Mouse (Mus musculus) midbrain, embryonic 10.5 days (tissue): ENCODE measurements around the gene Edrf1. TPM values are rescaled to one million over a fixed set of nuclear protein-coding genes. Genes with fewer than 3 reads are reported as not detected.

ENCODE experiments used
- DNase-seq: peaks from one replicate; pipeline ENCODE4 v3.0.0-alpha.2; 2017; ENCODE audit warnings: low spot score
- H3K27ac ChIP-seq: fragments of 300-500 bp; sonication (generic); replicated peaks from 2 replicates; pipeline ENCODE4 v1.5.1; 2016; ENCODE audit warnings: mild to moderate bottlenecking
- H3K27me3 ChIP-seq: fragments of 300-500 bp; sonication (generic); 2 replicates; pipeline ENCODE4 v1.6.1; 2016; ENCODE audit warnings: low read depth, mild to moderate bottlenecking; ENCODE audit not compliant: poor library complexity, severe bottlenecking
- H3K36me3 ChIP-seq: fragments of 300-500 bp; sonication (generic); 2 replicates; pipeline ENCODE4 v1.6.1; 2016; ENCODE audit warnings: mild to moderate bottlenecking, moderate library complexity
- H3K4me1 ChIP-seq: fragments of 300-500 bp; sonication (generic); 2 replicates; pipeline ENCODE4 v1.6.1; 2016
- H3K4me3 ChIP-seq: fragments of 300-500 bp; sonication (generic); 2 replicates; pipeline ENCODE4 v1.5.1; 2016; ENCODE audit warnings: mild to moderate bottlenecking, moderate library complexity
- H3K9me3 ChIP-seq: fragments of 300-500 bp; sonication (generic); replicated peaks from 2 replicates; pipeline ENCODE4 v1.6.1; 2016; ENCODE audit warnings: mild to moderate bottlenecking
- WGBS: fragments of 180-500 bp; shearing (Covaris S2); methylation state at CpG from one replicate; pipeline ENCODE4 v1.1.7; 2016; 5-methylcytosine and 5-hydroxymethylcytosine counted together
- polyA plus RNA-seq: library from polyadenylated mRNA; unstranded; fragments of >200 nt; fragmentation: Nextera tagmentation; extraction: Ambion mirVana; gene quantifications from 2 replicates; pipeline ENCODE4 v1.2.1, GENCODE M21; 2016

Edrf1 gene
- 26.0 and 29.1 TPM in 2 replicates for polyA plus RNA-seq

GRCm38 (mm10) chr7:133637361-133638305 is at the start of gene Edrf1:
Gene Edrf1, plus strand, starts transcription at chr7:133637543.
- no peaks in the 10 kb centered on the region for H3K9me3 ChIP-seq
- H3K4me1 ChIP-seq: peaks cover 18% of the 10 kb centered on the region
- peak within 1 kb of the TSS; percentile 97 for H3K4me3 ChIP-seq
- peak; percentile 99 for DNase-seq
- no peaks in the 10 kb centered on the region for H3K27me3 ChIP-seq
- H3K36me3 ChIP-seq: peaks cover 38% of the 10 kb centered on the region
- under 1% methylated on average over 81 of the region's 81 CpGs for WGBS
- peak within 1 kb of the TSS; percentile 94 for H3K27ac ChIP-seq

GRCm38 (mm10) chr7:133591750-133592149 is 45.6 kb upstream of the Edrf1 start:
- Histone ChIP-seq H3K4me3 (no peak overlapping the region), H3K27ac (no peak overlapping the region), H3K27me3 (no peaks in the 10 kb centered on the region), H3K4me1 (no peaks in the 10 kb centered on the region), H3K36me3 (no peaks in the 10 kb centered on the region), H3K9me3 (no peaks in the 10 kb centered on the region)
- 80% methylated on average over 1 of the region's 1 CpGs for WGBS
- no peak for DNase-seq

- WGBS: 80% methylated on average over 1 of the region's 1 CpGs
- Histone ChIP-seq H3K4me3 (no peak overlapping the region), H3K36me3 (no peaks in the 10 kb centered on the region), H3K4me1 (no peaks in the 10 kb centered on the region), H3K27me3 (no peaks in the 10 kb centered on the region), H3K9me3 (no peaks in the 10 kb centered on the region), H3K27ac (no peak overlapping the region)
- no peak for DNase-seq
Observed at GRCm38 (mm10) chr7:133600558-133600957, 36.8 kb upstream of the Edrf1 start.

- H3K36me3 ChIP-seq: no peaks in the 10 kb centered on the region
- WGBS: 56% methylated on average over 2 of the region's 2 CpGs
- no peaks in the 10 kb centered on the region for H3K4me1 ChIP-seq
- no peaks in the 10 kb centered on the region for H3K9me3 ChIP-seq
- no peak for DNase-seq
- no peak within 1 kb of the TSS for H3K27ac ChIP-seq
- H3K4me3 ChIP-seq: no peak within 1 kb of the TSS
- H3K27me3 ChIP-seq: no peaks in the 10 kb centered on the region
Observed at GRCm38 (mm10) chr7:133602058-133602457, 35.3 kb upstream of the Edrf1 start, which contains the start of gene Tex36. Gene Tex36, minus strand, starts transcription at chr7:133602158.

- Histone ChIP-seq H3K27ac (no peak overlapping the region), H3K4me3 (no peak overlapping the region), H3K4me1 (peaks cover 2% of the 10 kb centered on the region), H3K9me3 (no peaks in the 10 kb centered on the region), H3K36me3 (no peaks in the 10 kb centered on the region), H3K27me3 (no peaks in the 10 kb centered on the region)
- 80% methylated on average over 2 of the region's 2 CpGs for WGBS
- no peak for DNase-seq
Observed at GRCm38 (mm10) chr7:133603156-133603555, 34.2 kb upstream of the Edrf1 start.

- peaks cover 13% of the 10 kb centered on the region for H3K4me1 ChIP-seq
- WGBS: 86% methylated on average over 13 of the region's 13 CpGs
- DNase-seq: no peak
- H3K36me3 ChIP-seq: no peaks in the 10 kb centered on the region
- H3K27ac ChIP-seq: no peak overlapping the region
- H3K9me3 ChIP-seq: no peaks in the 10 kb centered on the region
- H3K4me3 ChIP-seq: no peak overlapping the region
- H3K27me3 ChIP-seq: no peaks in the 10 kb centered on the region
Observed at GRCm38 (mm10) chr7:133604427-133605081, 32.8 kb upstream of the Edrf1 start.

- no peaks in the 10 kb centered on the region for H3K36me3 ChIP-seq
- H3K27me3 ChIP-seq: no peaks in the 10 kb centered on the region
- no peak overlapping the region for H3K4me3 ChIP-seq
- DNase-seq: no peak
- WGBS: 92% methylated on average over 5 of the region's 5 CpGs
- no peaks in the 10 kb centered on the region for H3K9me3 ChIP-seq
- H3K27ac ChIP-seq: no peak overlapping the region
- peaks cover 13% of the 10 kb centered on the region for H3K4me1 ChIP-seq
Observed at GRCm38 (mm10) chr7:133607331-133607730, 30.0 kb upstream of the Edrf1 start.

- Histone ChIP-seq H3K4me1 (peaks cover 13% of the 10 kb centered on the region), H3K27me3 (no peaks in the 10 kb centered on the region), H3K27ac (peak overlapping the region; percentile 17; the same call in 1 of the 2 replicates), H3K9me3 (no peaks in the 10 kb centered on the region), H3K36me3 (no peaks in the 10 kb centered on the region), H3K4me3 (no peak overlapping the region)
- WGBS: 81% methylated on average over 13 of the region's 13 CpGs
- no peak for DNase-seq
Observed at GRCm38 (mm10) chr7:133607883-133608575, 29.3 kb upstream of the Edrf1 start.

- Histone ChIP-seq H3K27ac (0 out of 2 replicates have a peak overlapping the region, but pooled peaks have one; percentile 17), H3K27me3 (no peaks in the 10 kb centered on the region), H3K9me3 (no peaks in the 10 kb centered on the region), H3K36me3 (no peaks in the 10 kb centered on the region), H3K4me1 (peaks cover 13% of the 10 kb centered on the region), H3K4me3 (no peak overlapping the region)
- 75% methylated on average over 13 of the region's 13 CpGs for WGBS
- no peak for DNase-seq
Observed at GRCm38 (mm10) chr7:133608631-133609340, 28.6 kb upstream of the Edrf1 start.

GRCm38 (mm10) chr7:133609585-133609984 is 27.8 kb upstream of the Edrf1 start:
- DNase-seq: no peak
- Histone ChIP-seq H3K9me3 (no peaks in the 10 kb centered on the region), H3K4me1 (peaks cover 13% of the 10 kb centered on the region), H3K4me3 (no peak overlapping the region), H3K27me3 (no peaks in the 10 kb centered on the region), H3K36me3 (no peaks in the 10 kb centered on the region), H3K27ac (no peak overlapping the region)
- WGBS: 90% methylated on average over 8 of the region's 8 CpGs

- Histone ChIP-seq H3K4me3 (no peak overlapping the region), H3K36me3 (no peaks in the 10 kb centered on the region), H3K9me3 (no peaks in the 10 kb centered on the region), H3K27me3 (no peaks in the 10 kb centered on the region), H3K27ac (no peak overlapping the region), H3K4me1 (peaks cover 12% of the 10 kb centered on the region; the same call in 1 of the 2 replicates)
- no peak for DNase-seq
- WGBS: 81% methylated on average over 2 of the region's 2 CpGs
Observed at GRCm38 (mm10) chr7:133612981-133613380, 24.4 kb upstream of the Edrf1 start.

GRCm38 (mm10) chr7:133620721-133621120 is 16.6 kb upstream of the Edrf1 start:
- Histone ChIP-seq H3K4me1 (no peaks in the 10 kb centered on the region), H3K9me3 (no peaks in the 10 kb centered on the region), H3K36me3 (no peaks in the 10 kb centered on the region), H3K27ac (no peak overlapping the region), H3K27me3 (no peaks in the 10 kb centered on the region), H3K4me3 (no peak overlapping the region)
- DNase-seq: no peak
- WGBS: 69% methylated on average over 11 of the region's 11 CpGs
